Mouse (Mus musculus) heart, postnatal 0 days (tissue): ENCODE measurements at regions not wholly inside any gene's neighbourhood (a gene's known extent, or its start where the extent isn't known, plus 50 kb on each side); places are given as distances from the start of the nearest gene placed in this dataset.
"Not testable (repeated sequence)": the region's sequence is repeated elsewhere in the genome, so short reads cannot be mapped to it uniquely, and the experiment has no call there.

ENCODE experiments used
- ATAC-seq: fragments of 200-750 bp; cut with Nextera tagmentation; 2 replicates; pipeline ENCODE4 v1.8.0; 2017; ENCODE audit warnings: low read depth, moderate number of reproducible peaks, moderate library complexity; ENCODE audit not compliant: insufficient read depth
- DNase-seq: peaks from one replicate; pipeline ENCODE4 v3.0.0-alpha.2; 2016; ENCODE audit warnings: low spot score
- H3K27ac ChIP-seq: fragments of 300-500 bp; sonication (generic); 2 replicates; pipeline ENCODE4 v1.5.1; 2014; ENCODE audit warnings: low read depth, mild to moderate bottlenecking
- H3K27me3 ChIP-seq: fragments of 300-500 bp; sonication (generic); 2 replicates; pipeline ENCODE4 v1.6.1; 2014; ENCODE audit warnings: low read length, mixed read lengths; ENCODE audit not compliant: control insufficient read depth, insufficient read depth
- H3K36me3 ChIP-seq: fragments of 300-500 bp; sonication (generic); replicated peaks from 2 replicates; pipeline ENCODE4 v1.6.1; 2014; ENCODE audit warnings: low read length, mixed read lengths; ENCODE audit not compliant: control insufficient read depth, insufficient read depth
- H3K4me1 ChIP-seq: fragments of 300-500 bp; sonication (generic); 2 replicates; pipeline ENCODE4 v1.6.1; 2014; ENCODE audit warnings: antibody characterized with exemption; ENCODE audit not compliant: control insufficient read depth, insufficient read depth
- H3K4me2 ChIP-seq: fragments of 300-500 bp; sonication (generic); 2 replicates; pipeline ENCODE4 v1.6.1; 2014; ENCODE audit warnings: low read depth, mild to moderate bottlenecking, low read length, moderate library complexity
- H3K4me3 ChIP-seq: fragments of 300-500 bp; sonication (generic); 2 replicates; pipeline ENCODE4 v1.5.1; 2014; ENCODE audit warnings: low read depth, low read length
- H3K9ac ChIP-seq: fragments of 300-500 bp; sonication (generic); replicated peaks from 2 replicates; pipeline ENCODE4 v1.6.1; 2014; ENCODE audit warnings: low read depth, low read length, mixed read lengths
- H3K9me3 ChIP-seq: fragments of 300-500 bp; sonication (generic); replicated peaks from 2 replicates; pipeline ENCODE4 v1.6.1; 2016; ENCODE audit warnings: low read length; ENCODE audit not compliant: control insufficient read depth
- CTCF ChIP-seq: IDR thresholded peaks from 2 replicates; pipeline ENCODE4 v1.5.1; 2016; ENCODE audit warnings: antibody characterized with exemption, control low read depth, low read depth
- EP300 ChIP-seq: IDR thresholded peaks from 2 replicates; pipeline ENCODE4 v1.6.1; 2016; ENCODE audit warnings: antibody characterized with exemption, low read depth
- WGBS: fragments of 180-500 bp; shearing (Covaris S2); extraction: QIAGEN DNeasy Blood & Tissue Kit; methylation state at CpG from one replicate; pipeline ENCODE4 v1.1.7; 2014; 5-methylcytosine and 5-hydroxymethylcytosine counted together

DNA sequence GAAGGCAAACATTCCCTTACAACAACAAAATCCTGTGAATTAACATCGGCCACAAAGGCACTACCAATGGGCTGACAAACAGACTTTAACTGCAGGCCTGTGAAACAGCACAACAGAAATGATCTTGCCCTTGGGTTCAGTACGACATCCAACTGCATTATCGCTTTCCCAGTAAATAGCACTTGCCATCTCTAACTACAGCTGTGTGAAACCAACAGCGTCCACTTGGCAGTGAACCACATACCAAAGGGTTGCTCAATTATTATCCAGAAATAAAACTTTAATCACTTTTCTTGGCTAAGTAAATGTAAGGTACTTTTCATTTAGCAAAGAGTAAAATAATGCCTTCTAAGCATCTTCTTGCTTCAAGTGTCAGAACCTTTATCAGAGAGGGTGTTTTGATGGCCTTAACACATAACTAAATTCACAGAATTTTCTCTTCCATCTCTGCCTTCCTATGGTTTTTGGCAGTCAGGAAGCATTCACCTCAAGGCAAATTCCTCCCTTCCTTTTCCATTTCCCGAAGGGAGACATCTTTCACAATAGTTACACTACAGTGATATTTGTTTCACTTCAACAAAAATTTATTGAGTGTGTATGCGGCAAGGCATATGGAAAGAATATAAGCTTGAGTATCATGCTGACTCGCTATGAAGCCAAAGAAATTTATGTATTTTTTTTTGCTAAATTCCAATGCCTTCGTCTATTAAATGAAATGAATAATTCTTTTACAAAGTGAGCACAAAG is 178.9 kb upstream of the Mpdz start:
- 68% methylated on average over 8 of the region's 8 CpGs for WGBS
- ATAC-seq (no peak), DNase-seq (no peak)
- Histone ChIP-seq H3K4me3 (no peak overlapping the region), H3K4me2 (no peak overlapping the region), H3K4me1 (no peaks in the 10 kb centered on the region), H3K36me3 (no peaks in the 10 kb centered on the region), H3K27me3 (no peaks in the 10 kb centered on the region), H3K9me3 (no peaks in the 10 kb centered on the region), H3K27ac (no peak overlapping the region), H3K9ac (no peak overlapping the region)
- no peak for TF ChIP-seq EP300
- no peak for TF ChIP-seq CTCF

DNA sequence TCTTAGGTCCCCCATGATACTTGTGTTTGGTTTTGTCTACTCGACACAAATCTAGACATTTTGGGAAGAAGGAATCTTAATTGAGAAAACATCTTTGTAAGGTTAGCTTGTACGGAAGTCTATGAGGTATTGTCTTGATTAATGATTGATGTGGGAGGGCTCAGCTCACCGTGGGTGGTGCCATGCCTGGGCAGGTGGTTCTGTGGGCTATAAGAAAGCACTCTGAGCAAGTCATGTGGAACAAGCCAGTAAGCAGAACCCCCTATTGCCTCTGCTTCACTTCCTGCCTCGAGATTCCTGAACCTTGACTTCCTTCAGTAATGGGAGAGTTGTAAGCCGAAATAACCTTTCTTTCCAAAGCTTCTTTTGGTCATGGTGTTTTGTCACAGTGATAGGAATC is 174.6 kb upstream of the Mpdz start:
- no peak overlapping the region for H3K9ac ChIP-seq
- no peak overlapping the region for H3K4me3 ChIP-seq
- no peaks in the 10 kb centered on the region for H3K9me3 ChIP-seq
- TF ChIP-seq EP300 = no peak
- TF ChIP-seq CTCF = no peak
- 66% methylated on average over 5 of the region's 5 CpGs for WGBS
- DNase-seq = no peak
- no peaks in the 10 kb centered on the region for H3K36me3 ChIP-seq
- no peak for ATAC-seq
- H3K4me1 ChIP-seq = no peaks in the 10 kb centered on the region
- no peak overlapping the region for H3K27ac ChIP-seq
- no peaks in the 10 kb centered on the region for H3K27me3 ChIP-seq
- no peak overlapping the region for H3K4me2 ChIP-seq

DNA sequence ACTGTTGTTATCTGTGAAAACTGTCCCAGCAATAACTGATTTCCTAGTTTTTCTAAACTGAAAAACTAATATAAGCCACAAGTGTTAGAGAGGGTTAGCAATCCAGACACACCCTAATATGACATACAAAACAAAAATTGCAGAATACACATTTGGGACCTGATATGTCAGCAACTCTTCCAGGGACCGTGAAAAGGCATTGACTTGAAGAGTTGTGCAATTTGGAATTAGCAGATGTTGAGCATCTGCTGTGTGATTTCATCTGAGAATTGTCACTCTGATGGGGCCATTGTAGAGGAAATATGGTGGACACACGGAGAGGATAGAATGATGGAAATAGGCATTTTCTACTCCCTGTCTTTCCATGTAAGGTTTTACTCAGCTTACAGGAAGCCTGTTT is 168.6 kb upstream of the Mpdz start:
- Histone ChIP-seq H3K4me1 (no peaks in the 10 kb centered on the region), H3K27ac (no peak overlapping the region), H3K9me3 (no peaks in the 10 kb centered on the region), H3K9ac (no peak overlapping the region), H3K4me3 (no peak overlapping the region), H3K27me3 (no peaks in the 10 kb centered on the region), H3K4me2 (no peak overlapping the region), H3K36me3 (no peaks in the 10 kb centered on the region)
- ATAC-seq (no peak), DNase-seq (no peak)
- TF ChIP-seq CTCF (no peak), EP300 (no peak)
- 71% methylated on average over 2 of the region's 2 CpGs for WGBS

DNA sequence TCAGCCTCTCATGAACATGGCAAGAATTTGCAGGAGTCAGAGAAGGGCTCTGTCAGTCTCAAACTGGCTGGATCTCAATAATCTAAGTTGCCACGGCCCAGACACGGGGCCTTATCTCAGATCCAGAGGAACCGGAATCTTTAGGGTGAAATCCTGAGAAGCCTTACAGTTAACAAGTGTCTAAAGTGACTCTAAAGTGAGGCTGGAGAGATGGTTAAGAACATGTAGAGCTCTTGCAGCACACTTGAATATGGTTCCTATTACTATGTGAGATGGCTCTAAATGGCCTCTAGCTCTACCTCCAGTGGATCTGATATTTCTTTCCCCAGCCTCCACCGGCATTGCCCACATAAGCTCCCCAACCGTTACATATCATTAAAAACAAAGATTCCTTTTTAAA is 157.8 kb upstream of the Mpdz start:
- Histone ChIP-seq H3K9ac (no peak overlapping the region), H3K4me2 (no peak overlapping the region), H3K36me3 (no peaks in the 10 kb centered on the region), H3K27ac (no peak overlapping the region), H3K9me3 (no peaks in the 10 kb centered on the region), H3K27me3 (no peaks in the 10 kb centered on the region), H3K4me1 (no peaks in the 10 kb centered on the region), H3K4me3 (no peak overlapping the region)
- no peak for ATAC-seq
- 63% methylated on average over 5 of the region's 5 CpGs for WGBS
- TF ChIP-seq CTCF = no peak
- TF ChIP-seq EP300 = no peak
- DNase-seq = no peak

DNA sequence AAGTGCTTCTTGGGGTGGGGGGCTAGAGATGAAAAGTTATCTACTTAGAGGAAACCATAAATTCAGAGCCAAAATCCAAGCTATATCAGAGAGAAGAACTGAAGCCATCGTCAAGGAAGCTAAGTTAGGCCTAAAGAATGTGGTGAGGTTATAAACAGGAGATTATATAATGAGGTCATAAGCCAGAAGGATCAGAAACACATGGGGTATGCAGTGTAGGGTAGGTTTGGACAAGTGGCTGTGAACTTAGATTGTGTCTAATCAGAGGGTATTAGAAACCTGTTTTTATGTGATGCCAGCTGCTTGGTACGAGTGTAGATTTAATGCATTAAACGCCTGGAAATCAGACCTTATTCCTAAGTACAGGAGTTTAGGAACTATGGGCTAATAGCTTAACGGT is 154.8 kb upstream of the Mpdz start:
- WGBS = 71% methylated on average over 4 of the region's 4 CpGs
- Histone ChIP-seq H3K9me3 (no peaks in the 10 kb centered on the region), H3K4me1 (no peaks in the 10 kb centered on the region), H3K9ac (no peak overlapping the region), H3K4me3 (no peak overlapping the region), H3K27ac (no peak overlapping the region), H3K27me3 (no peaks in the 10 kb centered on the region), H3K36me3 (no peaks in the 10 kb centered on the region), H3K4me2 (no peak overlapping the region)
- TF ChIP-seq CTCF (no peak), EP300 (no peak)
- DNase-seq (no peak), ATAC-seq (no peak)

DNA sequence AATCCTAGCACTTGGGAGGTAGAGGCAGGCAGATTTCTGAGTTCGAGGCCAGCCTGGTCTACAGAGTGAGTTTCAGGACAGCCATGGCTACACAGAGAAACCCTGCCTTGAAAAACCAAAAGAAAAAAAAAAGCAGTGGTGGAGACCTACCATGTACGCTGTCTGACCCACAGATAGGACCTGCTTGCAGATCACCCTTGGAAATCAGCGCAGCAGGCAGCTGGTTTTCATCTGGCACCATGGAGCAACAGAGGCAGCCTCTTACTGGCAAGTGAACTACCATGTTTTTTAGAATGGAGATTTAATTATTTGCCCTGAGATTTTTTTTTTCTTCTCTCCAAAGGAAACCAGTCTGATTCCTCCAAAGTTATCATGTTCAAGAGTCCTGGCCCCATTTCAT is 150.8 kb upstream of the Mpdz start:
- not testable (repeated sequence) for H3K9me3 ChIP-seq, DNase-seq, H3K4me3 ChIP-seq, H3K27me3 ChIP-seq, H3K4me2 ChIP-seq, H3K9ac ChIP-seq, H3K36me3 ChIP-seq, H3K4me1 ChIP-seq, H3K27ac ChIP-seq, ATAC-seq
- 87% methylated on average over 3 of the region's 3 CpGs for WGBS
